Mouse (Mus musculus) right cerebral cortex, adult 18-20 months (tissue): ENCODE results near the gene Kcnma1.

Source experiments
- DNase-seq: peaks from one replicate; pipeline ENCODE4 v3.0.0; 2022; ENCODE audit warnings: mixed read lengths

The Kcnma1 gene

DNA sequence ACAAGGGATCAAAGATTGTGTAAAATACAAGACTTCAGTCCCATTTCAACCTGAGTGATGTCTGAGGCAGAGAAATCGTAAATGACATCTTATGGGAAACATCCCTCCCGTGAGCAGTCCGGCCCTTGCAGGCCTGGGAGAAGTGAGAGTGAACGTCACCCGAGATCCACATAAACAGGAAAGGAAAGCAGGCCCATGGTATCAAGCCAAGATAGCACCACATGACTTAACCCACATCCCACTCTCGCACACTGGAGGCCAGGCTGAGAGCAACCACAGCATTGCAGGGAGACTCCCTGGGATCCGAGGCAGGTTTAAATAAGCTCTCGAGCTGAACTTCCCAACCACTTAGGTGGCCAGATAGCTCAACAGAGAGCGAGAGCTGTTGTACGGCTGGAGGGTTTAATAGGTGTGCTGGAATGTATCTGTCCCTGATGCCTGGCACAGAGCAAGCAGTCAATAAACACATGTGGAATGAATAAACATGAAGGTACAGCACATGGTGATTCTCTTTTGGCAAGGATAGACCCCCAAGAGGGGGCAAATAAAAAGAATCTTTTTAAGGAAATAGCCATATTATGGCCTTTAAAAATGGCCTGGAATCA is 493.1 kb downstream of the Kcnma1 start:
- no peak for DNase-seq

DNA sequence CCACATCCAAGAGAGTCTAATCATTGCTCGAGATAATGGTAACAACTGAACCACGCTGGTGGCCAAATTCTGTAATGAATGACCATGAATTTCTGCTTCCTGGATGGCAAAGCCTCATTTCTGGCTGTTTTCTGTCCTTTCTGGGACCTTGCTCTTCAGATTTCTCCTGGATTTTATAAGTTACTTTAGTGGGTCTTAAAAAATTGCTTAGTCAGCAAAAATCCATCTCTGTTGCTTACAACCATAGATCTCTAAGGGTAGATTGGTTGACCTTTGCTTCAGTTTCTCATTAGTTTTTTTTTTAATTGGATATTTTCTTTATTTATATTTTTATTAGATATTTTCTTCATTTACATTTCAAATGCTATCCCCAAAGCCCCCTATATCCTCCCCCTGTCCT is 496.9 kb downstream of the Kcnma1 start:
- DNase-seq: no peak

DNA sequence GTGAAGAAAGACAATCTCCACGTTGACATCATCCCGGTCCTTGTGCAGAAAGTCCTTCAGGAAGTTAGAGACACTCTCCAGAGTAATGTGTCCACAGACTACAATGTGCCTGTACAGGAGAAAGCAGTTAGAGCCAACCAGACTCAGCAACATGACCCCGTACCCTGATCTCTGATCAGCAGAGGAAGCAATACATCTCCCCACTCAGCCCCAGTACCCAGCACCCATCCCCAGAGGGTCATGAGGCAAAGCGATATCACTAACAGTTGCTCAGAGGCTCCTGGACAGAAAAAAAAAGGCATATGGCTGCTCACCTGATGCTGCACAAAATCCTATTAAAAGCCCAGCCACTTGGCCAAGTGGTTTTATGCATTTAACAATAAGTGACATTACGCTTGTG is 504.5 kb downstream of the Kcnma1 start:
- DNase-seq: no peak

DNA sequence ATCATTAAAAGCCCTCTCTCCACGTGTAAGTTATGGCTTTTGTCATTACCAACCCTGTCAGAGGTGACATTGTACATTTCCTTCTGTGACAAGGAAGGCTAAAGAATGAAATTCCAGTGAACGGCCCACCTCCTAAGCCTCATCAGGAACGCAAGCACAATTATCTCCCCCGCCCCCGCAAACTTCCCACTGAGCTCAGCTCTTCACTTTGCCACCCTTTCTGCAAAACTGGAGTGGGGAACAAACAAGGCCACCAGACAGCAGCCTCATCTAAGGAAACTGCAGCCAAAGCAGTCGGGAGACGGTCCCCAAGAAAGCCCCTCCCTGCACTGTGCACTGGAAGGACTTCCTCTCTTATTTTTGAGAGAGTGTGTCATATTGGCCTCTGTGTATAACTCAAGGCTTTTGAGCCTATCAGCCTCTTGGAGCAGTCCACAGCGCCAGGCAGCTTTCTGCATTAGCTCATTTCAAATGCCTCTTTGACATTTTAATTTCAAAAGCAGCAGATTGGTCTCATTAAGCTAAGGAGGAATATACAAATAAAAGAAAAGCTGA is 512.0 kb downstream of the Kcnma1 start:
- peak; percentile 49 for DNase-seq

DNA sequence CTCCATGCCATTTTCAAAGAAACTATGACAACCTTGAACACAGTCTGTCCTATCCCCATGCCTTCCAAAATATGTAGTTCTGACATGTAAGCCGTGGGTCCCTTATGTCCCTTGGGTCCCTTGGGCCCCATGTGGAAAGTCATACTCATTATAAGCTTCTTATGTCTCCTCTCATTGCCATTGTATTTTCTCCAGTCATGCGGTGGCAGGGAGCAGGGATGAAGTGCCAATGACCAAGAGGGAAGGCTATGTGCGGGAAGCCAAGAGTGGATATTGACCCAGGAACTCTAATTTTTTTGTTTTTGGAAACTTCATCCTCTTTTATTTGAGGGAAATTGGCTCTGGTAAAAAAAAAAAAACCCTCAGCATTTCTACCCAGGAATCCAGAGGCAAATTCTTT is 517.5 kb downstream of the Kcnma1 start:
- no peak for DNase-seq

DNA sequence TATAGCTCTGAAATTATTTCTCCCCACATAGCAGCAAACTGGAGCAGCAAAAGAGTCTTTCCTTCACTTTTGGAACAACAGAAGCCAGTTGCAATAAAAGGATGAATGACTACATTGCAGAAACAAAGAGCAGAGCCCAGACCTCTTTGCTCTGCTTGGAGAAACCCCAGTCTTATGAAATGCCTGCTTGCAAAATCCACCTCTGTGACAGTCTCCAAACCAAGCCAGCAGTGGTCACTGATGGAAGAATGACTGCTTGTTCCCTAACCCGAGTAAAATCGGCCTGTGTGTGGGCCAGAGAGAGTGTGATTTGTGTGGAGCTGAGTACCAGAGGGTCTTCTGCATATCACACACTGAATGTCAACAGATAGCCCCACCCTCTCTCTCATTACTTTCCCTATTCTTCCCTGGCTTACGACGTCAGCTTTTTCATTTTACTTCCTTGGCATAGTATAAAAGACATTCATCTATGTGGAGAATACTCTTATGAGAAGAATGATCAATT is 518.0 kb downstream of the Kcnma1 start:
- no peak for DNase-seq

DNA sequence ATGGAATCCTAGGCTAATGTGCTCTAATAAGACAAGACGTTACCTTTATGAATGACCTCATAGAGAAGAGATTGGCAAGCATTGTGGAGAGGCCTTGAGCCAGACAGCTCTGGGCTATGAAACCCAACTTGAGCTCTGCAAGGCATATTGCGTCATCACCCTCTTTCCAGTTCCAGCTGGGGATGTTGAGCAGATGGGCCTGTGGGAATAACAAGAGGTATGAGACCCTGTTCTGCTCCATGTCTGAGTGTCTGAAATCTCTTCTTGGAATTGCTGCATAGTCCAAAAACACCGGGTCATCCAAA is 519.8 kb downstream of the Kcnma1 start:
- no peak for DNase-seq

DNA sequence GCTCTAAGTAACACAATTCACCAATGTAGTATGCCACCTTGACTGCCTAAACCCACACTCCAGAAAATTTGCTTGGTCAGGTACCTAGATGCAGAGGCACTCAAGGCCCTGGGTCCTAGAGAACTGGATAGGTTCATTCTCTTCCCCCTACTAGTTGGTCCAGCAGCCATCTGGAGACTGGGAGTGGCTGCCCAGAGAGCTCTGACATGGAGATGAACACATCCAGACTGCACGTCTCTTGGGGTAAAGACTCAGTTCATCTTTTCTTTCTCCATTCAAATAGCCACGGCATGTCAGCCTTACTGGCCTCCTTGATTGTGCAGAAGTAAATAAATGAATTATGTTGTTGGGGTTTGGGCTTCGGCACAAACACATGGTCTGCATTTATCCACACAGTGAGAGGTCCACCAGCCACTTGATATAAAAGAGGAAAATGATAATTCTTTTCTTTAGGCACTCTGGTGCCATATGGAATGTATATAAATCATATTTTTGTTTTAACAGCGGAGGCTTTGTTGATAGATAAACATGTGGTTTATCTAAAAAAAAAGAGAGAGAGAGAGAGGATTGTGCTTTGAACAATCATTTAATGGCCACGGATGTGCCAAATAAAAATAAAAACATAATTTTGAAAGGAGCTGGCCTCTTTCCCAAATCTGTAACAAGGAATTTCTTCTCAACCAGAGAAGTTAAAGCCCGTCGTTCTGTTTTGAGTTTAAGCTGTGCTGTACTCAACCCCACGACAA is 520.4 kb downstream of the Kcnma1 start:
- no peak for DNase-seq

DNA sequence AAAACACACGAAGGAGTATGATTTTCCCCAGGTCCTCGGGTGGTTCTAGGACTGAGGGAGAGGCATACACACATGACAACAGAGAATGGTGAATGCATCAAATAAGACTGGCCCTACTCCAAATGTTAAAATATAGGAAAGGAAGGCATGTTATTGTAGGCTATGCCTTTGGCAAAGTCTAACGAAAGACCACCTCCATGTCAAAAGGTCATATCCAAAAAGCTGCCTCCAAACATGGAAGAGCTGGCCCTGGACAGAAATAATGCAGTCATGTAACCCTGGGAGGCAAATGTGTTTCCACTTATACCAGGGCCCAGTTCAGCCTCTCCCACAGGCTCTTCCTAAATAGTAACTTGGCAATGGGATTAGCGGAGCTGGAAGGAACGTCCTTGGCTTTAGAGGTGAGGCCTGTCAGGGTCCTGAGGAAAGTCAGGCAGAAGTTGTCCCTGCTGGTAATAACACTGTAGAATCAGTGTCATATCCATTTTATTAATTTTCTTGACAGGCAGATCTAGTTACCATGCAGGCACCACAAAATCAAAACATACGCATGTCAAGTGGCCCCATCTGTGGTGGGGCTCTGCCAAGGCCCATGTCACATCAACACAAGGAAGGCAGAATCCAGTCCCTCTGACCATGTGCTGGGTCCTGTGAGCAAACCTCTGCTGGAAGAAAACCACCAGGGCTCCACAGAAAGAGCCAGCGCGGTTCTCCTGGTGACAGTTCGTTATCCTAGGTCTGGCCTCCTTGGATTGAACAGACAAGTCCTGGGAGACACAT is 521.5 kb downstream of the Kcnma1 start:
- DNase-seq: no peak

DNA sequence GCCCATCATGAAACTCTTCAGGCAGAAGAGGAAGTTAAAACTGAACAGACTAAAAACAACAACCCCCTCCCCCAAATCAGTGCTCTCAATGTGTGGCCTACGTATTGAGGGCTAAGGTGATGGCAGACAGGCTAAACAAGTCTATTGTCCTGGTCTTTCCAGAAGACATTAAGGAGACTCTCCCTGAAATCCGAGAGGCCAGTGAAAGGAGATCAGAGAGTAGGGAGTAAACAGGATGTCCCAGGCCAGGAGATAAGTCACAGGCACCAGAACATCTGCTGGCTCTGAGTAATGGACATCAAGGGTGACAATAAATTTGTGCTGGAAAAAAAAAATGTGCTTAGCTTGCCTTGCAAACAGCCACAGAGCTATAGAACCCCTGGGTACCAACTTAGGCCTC is 522.9 kb downstream of the Kcnma1 start:
- no peak for DNase-seq

DNA sequence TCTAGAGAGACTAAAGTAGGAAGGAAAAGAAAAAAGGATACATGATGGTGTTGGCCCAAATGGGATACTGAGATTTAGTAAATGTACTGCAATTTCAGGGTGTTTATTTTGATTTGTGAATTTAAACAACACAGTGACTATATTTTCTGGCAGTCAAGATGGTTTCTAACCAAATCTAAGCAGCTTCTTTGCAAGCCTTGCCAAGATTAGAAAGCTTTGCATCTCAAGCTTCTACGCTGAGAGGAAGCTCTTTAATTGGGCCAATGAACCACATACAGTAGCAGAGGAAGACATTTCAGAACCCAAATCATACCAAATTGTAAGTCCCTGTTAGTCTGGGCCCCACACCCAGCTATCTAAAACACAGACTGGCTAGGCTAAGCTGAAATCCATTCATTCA is 527.6 kb downstream of the Kcnma1 start:
- DNase-seq: no peak

DNA sequence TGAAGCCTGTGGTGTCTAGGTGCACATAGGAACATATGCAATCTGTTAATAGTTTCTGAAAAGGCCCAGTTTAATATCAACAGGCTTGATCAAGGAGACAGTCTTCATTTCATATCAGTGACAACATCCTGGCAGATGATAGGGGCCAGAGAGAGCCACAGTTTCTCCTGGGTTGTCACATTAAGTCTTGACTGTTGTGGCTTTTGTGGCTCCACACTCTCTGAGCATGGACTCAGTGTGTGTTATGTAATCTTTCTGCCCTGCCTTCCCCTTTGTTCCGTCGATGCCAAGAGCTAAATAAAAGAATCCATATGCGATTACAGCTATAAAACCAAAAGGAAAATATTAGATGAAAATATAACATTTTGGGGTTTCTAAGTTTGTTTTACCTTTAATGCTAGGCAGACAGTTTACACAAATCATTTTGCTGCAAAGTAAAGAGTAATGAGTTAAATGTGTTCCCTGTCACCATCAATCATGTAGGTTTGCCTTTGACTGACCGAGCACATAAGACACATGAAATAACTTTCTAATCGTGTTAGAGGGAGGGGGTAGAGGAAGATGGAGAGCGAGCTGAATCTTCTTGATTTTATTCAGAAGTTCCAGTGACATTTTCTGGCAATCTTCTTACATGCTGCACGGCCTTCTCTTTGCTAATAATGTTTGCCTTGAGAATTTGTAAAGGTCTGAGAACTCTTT is 528.3 kb downstream of the Kcnma1 start:
- DNase-seq: no peak

DNA sequence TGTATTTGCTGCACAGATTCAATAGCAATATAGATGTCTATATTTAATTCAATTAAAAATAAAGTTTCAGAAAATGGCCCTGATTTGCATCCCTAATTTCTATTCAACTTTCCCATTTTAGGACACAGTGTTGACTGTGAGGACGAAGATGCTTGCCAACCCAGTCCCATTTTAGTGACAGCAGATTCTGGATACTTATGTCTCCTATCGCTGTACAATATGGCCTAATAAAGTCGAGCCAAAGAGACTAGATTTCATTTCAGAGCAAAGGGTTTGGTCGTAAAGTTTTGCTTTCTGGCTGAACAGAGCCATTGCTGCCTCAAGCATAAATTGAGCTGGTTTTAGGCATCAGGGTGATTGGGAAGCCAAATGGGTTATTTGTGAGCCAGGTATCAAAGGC is 539.2 kb downstream of the Kcnma1 start:
- no peak for DNase-seq

DNA sequence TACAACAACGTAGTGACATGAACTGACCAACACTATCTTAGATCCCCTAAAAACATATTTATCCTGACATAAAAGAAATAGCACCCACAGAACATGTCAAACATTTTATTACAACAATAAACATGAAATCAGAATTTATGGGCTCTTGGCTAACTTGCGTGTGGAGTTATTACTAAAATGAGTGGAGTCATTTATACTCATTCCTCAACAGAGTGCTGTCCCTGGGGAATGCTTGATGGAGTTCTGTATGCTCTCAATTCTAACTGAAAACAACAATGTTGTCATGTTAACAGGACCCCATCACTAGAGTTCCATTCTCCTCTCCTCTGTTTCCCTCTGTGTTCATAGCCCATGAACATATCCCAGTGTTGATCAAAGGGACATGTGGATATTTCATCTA is 544.2 kb downstream of the Kcnma1 start:
- no peak for DNase-seq

DNA sequence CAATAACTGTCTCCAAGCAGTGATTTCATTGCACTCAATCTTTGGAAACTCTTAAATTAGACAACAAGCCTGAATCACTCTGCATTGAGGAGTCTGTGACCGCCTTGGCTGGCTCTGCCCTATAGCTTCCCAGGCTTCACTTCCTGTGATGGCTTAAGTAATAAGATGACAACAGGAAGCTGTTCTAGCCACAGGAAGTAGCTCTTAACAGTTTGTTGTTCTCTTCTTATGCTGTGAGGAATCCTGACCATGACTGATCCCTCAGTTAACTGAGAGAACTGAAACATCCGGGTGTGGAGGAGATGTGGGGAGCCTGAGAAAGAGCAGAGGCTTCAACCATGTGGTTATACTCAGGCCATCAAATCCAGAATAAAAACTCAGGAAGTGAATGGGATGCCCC is 549.2 kb downstream of the Kcnma1 start:
- DNase-seq: no peak

DNA sequence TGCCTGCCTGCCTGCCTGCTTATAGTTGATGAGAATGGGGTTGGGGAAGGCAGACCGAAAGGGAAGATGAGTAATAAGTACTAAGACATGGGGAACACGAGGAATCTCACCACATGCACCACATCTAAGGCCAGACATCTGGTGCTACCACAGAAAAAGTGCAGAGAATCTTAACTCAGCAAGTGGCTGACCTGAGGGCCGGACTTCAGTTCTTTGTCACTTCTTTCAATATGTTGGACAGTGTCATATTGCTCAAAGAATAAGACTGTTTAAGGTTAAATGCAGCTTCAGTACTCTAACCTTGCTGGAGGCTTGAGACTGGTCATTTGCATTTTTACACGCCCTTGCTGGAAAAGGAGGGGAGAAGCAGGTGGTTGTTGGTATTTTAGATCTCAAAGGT is 555.7 kb downstream of the Kcnma1 start:
- DNase-seq: no peak

DNA sequence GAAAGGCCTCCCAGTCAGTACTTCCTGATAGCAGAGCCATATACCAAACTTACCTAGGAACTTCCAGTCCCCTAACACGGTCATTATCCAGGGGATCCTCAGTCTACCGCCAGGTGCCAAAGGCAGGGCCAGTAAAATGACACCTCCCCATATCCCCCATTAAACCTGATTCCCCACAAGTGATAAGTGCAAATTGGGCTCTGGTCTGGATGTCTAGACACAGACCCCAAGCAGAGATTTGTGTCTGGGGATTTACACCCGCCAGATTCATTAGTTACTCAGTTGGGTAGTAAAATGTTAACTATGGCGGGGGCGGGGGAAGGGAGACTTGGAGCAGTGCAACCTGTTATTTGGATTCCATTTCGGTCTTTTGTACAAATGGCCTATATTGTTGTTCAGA is 562.6 kb downstream of the Kcnma1 start:
- no peak for DNase-seq

DNA sequence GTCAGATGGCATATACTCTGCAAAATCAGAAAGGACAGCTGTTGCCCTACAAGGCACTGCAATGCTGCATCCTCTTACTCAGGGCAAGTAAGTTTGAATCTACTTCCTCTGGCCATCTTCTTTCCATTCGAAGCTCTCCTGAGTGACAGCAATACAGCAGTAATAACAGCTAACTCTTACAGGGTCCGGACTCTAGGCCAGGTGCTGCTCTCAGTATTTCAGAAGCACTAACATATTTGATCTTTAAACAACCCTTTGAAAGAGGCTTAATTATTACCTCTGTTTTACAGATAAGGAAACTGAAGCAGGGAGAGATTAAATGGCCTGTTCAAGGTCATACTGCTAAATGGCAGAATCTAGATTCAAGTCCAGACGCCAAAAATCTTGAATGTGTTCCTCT is 576.8 kb downstream of the Kcnma1 start:
- no peak for DNase-seq

DNA sequence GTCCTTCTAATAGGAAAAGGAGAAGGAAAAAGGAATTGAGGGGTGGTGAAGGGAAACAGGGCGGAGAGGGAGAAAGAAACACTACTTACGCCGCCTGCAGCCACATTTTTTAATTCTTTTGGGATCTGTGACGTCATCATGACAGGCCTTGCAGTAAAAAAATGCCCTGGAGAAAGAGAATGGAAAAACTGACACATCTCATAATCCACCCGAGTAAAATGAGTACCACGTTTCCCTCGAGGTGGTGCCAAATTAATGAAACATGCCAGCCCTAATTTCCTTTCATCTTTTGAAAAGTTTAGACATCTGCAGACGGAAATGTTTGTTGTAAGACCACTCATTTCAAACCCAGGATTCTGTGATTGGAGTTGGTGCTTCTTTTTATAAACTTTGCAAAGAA is 578.4 kb downstream of the Kcnma1 start:
- DNase-seq: no peak

DNA sequence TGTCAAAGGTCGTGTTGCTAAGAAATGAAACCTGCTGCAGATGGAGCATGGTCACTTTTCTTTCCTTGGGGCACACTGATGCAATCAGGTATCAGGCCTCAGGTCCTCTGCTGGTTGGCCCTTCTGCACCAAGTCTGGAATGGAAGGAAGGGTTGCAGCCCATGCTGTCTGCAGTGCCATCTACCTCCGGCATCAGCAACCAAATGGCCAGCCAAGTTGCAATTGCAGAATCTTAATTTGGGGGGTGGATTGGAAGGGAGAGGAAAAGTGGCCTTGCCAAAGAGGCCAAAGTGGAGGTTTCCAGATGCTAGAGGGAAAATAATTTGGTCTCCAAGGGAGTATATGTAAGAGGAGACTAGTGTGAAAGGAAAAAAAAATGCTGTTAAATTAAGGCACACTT is 584.3 kb downstream of the Kcnma1 start:
- no peak for DNase-seq

DNA sequence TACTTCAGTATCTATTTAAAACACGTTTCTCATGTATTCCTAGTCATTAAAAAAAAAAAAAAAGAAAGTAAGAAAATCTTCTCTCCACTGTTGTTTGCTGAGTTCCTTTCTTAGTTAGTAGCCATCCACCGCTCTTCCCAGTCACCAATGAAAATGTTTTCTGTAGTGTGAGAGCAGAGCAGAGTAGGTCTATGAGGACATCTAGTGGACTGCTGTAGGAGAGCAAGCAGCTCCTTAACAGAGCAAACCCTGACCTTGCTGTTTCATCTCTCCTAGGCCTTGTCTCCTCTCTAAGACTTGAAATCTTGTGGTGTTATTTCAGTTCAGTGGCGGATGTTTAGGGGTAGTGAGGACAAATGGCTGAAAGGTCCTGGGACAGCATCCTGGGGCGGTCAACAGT is 585.2 kb downstream of the Kcnma1 start:
- peak; percentile 30 for DNase-seq

DNA sequence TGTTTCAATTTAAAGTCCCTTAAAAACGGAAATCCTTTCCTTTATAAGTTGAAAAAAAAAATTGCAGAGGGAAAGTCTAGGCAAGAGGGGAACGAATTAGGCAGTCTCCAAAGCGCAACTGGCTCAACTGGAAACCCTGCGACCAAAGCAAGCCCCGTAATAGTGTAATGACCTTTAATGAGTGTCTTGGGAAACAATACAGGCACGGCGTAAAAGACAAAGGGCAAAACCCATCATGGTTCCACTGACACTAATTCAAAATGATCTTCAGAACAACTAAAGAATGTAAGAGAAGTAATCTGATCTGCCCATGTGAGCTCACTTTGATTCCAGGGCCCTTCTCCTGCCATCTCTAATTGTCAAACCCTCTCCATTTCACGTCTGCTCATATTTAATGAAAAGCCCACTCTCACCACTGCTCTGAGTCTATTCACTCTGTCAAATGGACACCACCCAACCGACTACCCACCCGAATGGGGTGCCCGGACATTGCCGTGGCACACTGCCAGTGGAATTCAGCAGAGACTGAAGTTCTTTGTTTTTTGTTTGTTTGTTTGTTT is 591.7 kb downstream of the Kcnma1 start:
- no peak for DNase-seq

DNA sequence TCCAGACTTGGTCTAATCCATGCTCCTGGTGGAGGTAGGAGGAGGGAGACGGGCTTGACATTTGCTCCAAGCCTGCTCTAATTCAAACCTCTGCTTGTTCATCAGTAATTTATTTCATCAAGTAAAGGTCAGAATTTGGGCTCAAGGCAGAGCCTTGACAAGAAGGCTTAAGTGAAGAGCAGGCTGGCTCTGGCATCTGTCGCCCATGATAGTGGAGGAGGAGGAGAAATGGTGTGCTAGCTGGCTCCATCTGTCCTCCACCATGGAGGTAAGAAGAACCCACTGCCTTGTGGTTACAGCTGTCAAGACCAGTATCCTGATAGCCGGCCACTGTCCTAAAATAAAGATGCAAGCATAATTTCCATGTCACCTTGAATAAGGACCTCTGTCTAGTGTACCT is 595.3 kb downstream of the Kcnma1 start:
- no peak for DNase-seq
